Mouse (Mus musculus): ENCODE results near the gene Vav3. TPM values are rescaled to one million over a fixed set of nuclear protein-coding genes. Genes with fewer than 3 reads are reported as not detected.

Gene Vav3
- 2.2 TPM for polyA plus RNA-seq (2012; fragmentation: generic; extraction: Trizol)
- long read RNA-seq, experiment 1, partial matches to known transcripts: 0 of 1 reads
- long read RNA-seq, experiment 1, other reads (novel, unspliced or antisense): 1 of 1 reads
- long read RNA-seq, experiment 2, full-length matches to known transcripts: 5 of 11 reads
- long read RNA-seq, experiment 2, partial matches to known transcripts: 6 of 11 reads
- long read RNA-seq, experiment 2, other reads (novel, unspliced or antisense): 0 of 11 reads

- Histone ChIP-seq H3ac (ENCODE audit: control insufficient read depth, insufficient read length, low read depth) (peak within 1 kb of the TSS; percentile 95), H3K79me2 (ENCODE audit: control insufficient read depth, insufficient read depth) (no peaks in the 10 kb centered on the region), H3K27me3 (ENCODE audit: control insufficient read depth, insufficient read depth, insufficient read length) (no peaks in the 10 kb centered on the region), H3K36me3 (ENCODE audit: control insufficient read depth, insufficient read depth) (no peaks in the 10 kb centered on the region), H3K4me3 (ENCODE audit: insufficient read depth, poor library complexity, severe bottlenecking) (peak within 1 kb of the TSS; percentile 51), H3K79me3 (ENCODE audit: low read depth) (no peaks in the 10 kb centered on the region)
- TF ChIP-seq FOSL1 (IDR thresholded peaks at IDR 0.05; ENCODE audit: insufficient read depth, low read length, poor library complexity, severe bottlenecking) (no peak), MYOG (IDR thresholded peaks at IDR 0.05; ENCODE audit: control insufficient read depth, extremely low read depth, insufficient read length) (no peak), MYOD1 (IDR thresholded peaks at IDR 0.05; ENCODE audit: control insufficient read depth, insufficient read length, low read depth) (no peak), CTCF (IDR thresholded peaks at IDR 0.05; ENCODE audit: control insufficient read depth, insufficient read depth, insufficient read length) (no peak)
Measured at GRCm38 (mm10) chr3:109340274-109341070, at the start of gene Vav3. TSS of gene Vav3 (plus strand) at chr3:109340653.

- Histone ChIP-seq H3K79me2 (ENCODE audit: control insufficient read depth, insufficient read depth) (no peaks in the 10 kb centered on the region), H3K36me3 (ENCODE audit: control insufficient read depth, insufficient read depth) (no peaks in the 10 kb centered on the region), H3K4me3 (ENCODE audit: insufficient read depth, poor library complexity, severe bottlenecking) (no peak overlapping the region), H3K79me3 (ENCODE audit: low read depth) (no peaks in the 10 kb centered on the region), H3K27me3 (ENCODE audit: control insufficient read depth, insufficient read depth, insufficient read length) (no peaks in the 10 kb centered on the region), H3ac (ENCODE audit: control insufficient read depth, insufficient read length, low read depth) (no peak overlapping the region)
- TF ChIP-seq FOSL1 (IDR thresholded peaks at IDR 0.05; ENCODE audit: insufficient read depth, low read length, poor library complexity, severe bottlenecking) (no peak), MYOG (IDR thresholded peaks at IDR 0.05; ENCODE audit: control insufficient read depth, extremely low read depth, insufficient read length) (no peak), USF1 (IDR thresholded peaks at IDR 0.05; ENCODE audit: low read depth) (no peak), CEBPB (IDR thresholded peaks at IDR 0.05; ENCODE audit: low read depth) (no peak), MAX (IDR thresholded peaks at IDR 0.05) (no peak), MYOD1 (IDR thresholded peaks at IDR 0.05; ENCODE audit: control insufficient read depth, insufficient read length, low read depth) (no peak), CTCF (IDR thresholded peaks at IDR 0.05; ENCODE audit: control insufficient read depth, insufficient read depth, insufficient read length) (no peak)
Measured at GRCm38 (mm10) chr3:109298857-109299256, 41.6 kb upstream of the Vav3 start.

GRCm38 (mm10) chr3:109299303-109300074 is 41.0 kb upstream of the Vav3 start:
- H3ac ChIP-seq (ENCODE audit: control insufficient read depth, insufficient read length, low read depth): no peak overlapping the region
- H3K4me3 ChIP-seq (ENCODE audit: insufficient read depth, poor library complexity, severe bottlenecking): no peak overlapping the region
- H3K36me3 ChIP-seq (ENCODE audit: control insufficient read depth, insufficient read depth): no peaks in the 10 kb centered on the region
- no peaks in the 10 kb centered on the region for H3K27me3 ChIP-seq (ENCODE audit: control insufficient read depth, insufficient read depth, insufficient read length)
- no peaks in the 10 kb centered on the region for H3K79me2 ChIP-seq (ENCODE audit: control insufficient read depth, insufficient read depth)
- TF ChIP-seq FOSL1 (IDR thresholded peaks at IDR 0.05; ENCODE audit: insufficient read depth, low read length, poor library complexity, severe bottlenecking): no peak
- no peak for TF ChIP-seq MAX (IDR thresholded peaks at IDR 0.05)
- TF ChIP-seq MYOD1 (IDR thresholded peaks at IDR 0.05; ENCODE audit: control insufficient read depth, insufficient read length, low read depth): no peak
- no peak for TF ChIP-seq CTCF (IDR thresholded peaks at IDR 0.05; ENCODE audit: control insufficient read depth, insufficient read depth, insufficient read length)
- TF ChIP-seq USF1 (IDR thresholded peaks at IDR 0.05; ENCODE audit: low read depth): no peak
- TF ChIP-seq MYOG (IDR thresholded peaks at IDR 0.05; ENCODE audit: control insufficient read depth, extremely low read depth, insufficient read length): no peak
- no peak for TF ChIP-seq CEBPB (IDR thresholded peaks at IDR 0.05; ENCODE audit: low read depth)
- no peaks in the 10 kb centered on the region for H3K79me3 ChIP-seq (ENCODE audit: low read depth)

- Histone ChIP-seq H3K79me3 (ENCODE audit: low read depth) (no peaks in the 10 kb centered on the region), H3K36me3 (ENCODE audit: control insufficient read depth, insufficient read depth) (no peaks in the 10 kb centered on the region), H3ac (ENCODE audit: control insufficient read depth, insufficient read length, low read depth) (no peak overlapping the region), H3K27me3 (ENCODE audit: control insufficient read depth, insufficient read depth, insufficient read length) (no peaks in the 10 kb centered on the region), H3K4me3 (ENCODE audit: insufficient read depth, poor library complexity, severe bottlenecking) (no peak overlapping the region), H3K79me2 (ENCODE audit: control insufficient read depth, insufficient read depth) (no peaks in the 10 kb centered on the region)
- no peak for TF ChIP-seq FOSL1 (IDR thresholded peaks at IDR 0.05; ENCODE audit: insufficient read depth, low read length, poor library complexity, severe bottlenecking)
- no peak for TF ChIP-seq MYOD1 (IDR thresholded peaks at IDR 0.05; ENCODE audit: control insufficient read depth, insufficient read length, low read depth)
- TF ChIP-seq CEBPB (IDR thresholded peaks at IDR 0.05; ENCODE audit: low read depth): no peak
- no peak for TF ChIP-seq USF1 (IDR thresholded peaks at IDR 0.05; ENCODE audit: low read depth)
- TF ChIP-seq MYOG (IDR thresholded peaks at IDR 0.05; ENCODE audit: control insufficient read depth, extremely low read depth, insufficient read length): no peak
- no peak for TF ChIP-seq CTCF (IDR thresholded peaks at IDR 0.05; ENCODE audit: control insufficient read depth, insufficient read depth, insufficient read length)
Measured at GRCm38 (mm10) chr3:109302059-109302458, 38.4 kb upstream of the Vav3 start.

GRCm38 (mm10) chr3:109307406-109307805 is 33.0 kb upstream of the Vav3 start:
- H3K79me3 ChIP-seq (ENCODE audit: low read depth): no peaks in the 10 kb centered on the region
- no peaks in the 10 kb centered on the region for H3K79me2 ChIP-seq (ENCODE audit: control insufficient read depth, insufficient read depth)
- H3ac ChIP-seq (ENCODE audit: control insufficient read depth, insufficient read length, low read depth): no peak overlapping the region
- TF ChIP-seq CEBPB (IDR thresholded peaks at IDR 0.05; ENCODE audit: low read depth) (peak; percentile 23), MYOG (IDR thresholded peaks at IDR 0.05; ENCODE audit: control insufficient read depth, extremely low read depth, insufficient read length) (no peak), MYOD1 (IDR thresholded peaks at IDR 0.05; ENCODE audit: control insufficient read depth, insufficient read length, low read depth) (peak; percentile 2)
- H3K27me3 ChIP-seq (ENCODE audit: control insufficient read depth, insufficient read depth, insufficient read length): no peaks in the 10 kb centered on the region
- no peaks in the 10 kb centered on the region for H3K36me3 ChIP-seq (ENCODE audit: control insufficient read depth, insufficient read depth)
- H3K4me3 ChIP-seq (ENCODE audit: insufficient read depth, poor library complexity, severe bottlenecking): no peak overlapping the region

Data from C2C12 (cell line).